Mouse (Mus musculus): ENCODE measurements at regions not wholly inside any gene's neighbourhood (a gene's known extent, or its start where the extent isn't known, plus 50 kb on each side); places are given as distances from the start of the nearest gene placed in this dataset.

DNA sequence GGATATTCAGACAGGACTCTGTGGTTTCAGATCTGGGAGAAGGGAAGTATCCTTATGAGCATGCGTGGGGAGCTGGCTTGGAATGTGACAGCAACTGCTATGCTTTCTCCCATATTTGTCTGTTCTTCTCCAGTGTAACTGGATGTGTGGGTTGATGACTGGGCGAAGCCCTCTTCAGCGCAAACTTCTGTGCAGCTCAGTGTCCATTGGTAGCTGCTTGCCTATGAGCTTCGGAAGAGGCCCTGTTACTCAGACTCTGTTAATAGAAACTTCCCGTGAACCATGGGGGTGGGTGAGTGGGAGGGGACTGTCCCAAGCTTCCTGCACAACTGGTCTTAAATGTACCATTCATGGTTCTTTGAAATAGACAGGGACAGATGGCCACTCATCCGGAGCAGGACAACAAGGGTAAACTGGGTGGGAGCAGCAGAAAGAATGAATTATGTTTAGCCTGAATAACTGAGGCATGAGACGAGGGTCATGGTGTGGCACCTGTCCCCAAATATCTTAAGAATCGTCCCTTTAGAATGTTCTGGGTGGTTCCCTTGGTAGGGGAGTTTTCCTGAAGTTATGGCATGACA lies 141.1 kb upstream of the Plxnc1 start:
- peak in 1 of 2 experiments; percentile 37 for DNase-seq (ENCODE audit: low spot score in 2 of 2)

DNA sequence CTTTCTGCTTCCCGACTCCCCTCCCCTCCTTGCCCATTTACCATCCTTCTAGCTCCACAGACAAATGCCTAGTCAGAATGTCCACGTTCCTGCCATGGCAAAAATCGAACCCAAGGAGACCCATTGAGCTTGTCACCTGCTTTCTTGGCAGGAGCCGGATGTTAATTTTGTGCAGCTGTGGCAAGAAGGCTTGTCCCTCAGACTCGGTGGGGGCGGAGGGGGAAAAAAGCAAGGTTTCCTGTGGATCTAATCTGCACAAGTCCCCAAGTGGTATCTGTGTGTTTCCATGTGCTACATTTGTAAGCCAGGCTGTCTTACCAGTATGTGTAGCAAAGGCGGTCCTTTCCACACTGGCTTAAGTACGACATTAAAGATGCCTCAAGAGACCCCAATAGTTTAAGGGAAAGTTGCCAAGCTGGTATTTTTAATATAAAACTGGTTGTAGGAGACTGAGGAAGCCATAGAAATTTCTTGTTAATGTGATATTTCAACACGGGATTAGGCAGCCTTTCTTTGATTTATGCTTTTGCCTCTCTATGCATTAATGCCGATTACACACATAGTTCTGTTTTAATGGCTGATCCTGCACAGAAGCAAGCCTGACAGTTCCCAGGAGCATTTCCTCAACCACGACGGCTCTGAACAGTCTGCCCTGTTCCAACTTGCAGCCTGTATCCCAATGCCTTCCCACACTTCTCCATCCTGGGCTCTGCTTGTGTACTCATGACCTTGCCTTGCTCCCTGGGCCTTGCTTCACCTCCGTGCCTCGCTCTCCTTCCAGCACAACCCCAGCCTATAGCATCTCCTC lies 138.9 kb upstream of the Plxnc1 start:
- DNase-seq (ENCODE audit: low spot score in 2 of 2): no peak

DNA sequence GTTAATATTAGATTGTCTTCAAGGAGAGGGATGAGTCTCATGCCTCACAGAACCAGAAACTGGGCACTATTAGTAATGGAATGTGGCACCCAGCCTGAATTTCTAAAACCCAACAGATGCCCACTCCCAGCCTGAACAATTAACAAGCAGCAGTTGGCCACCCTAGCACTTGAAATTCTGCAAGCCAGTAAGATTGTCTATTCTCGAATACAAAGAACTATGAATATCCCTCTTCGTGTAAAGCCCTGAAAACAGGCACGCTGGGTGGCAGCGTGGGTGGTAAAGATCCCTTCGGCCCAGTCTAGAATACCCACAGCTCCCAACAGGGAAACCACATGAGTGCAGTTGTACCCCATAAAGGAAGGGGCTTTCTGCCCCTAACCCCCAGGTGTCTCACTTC lies 138.0 kb upstream of the Plxnc1 start:
- peak; percentile 38 to 43 for DNase-seq (ENCODE audit: low spot score in 2 of 2)

DNA sequence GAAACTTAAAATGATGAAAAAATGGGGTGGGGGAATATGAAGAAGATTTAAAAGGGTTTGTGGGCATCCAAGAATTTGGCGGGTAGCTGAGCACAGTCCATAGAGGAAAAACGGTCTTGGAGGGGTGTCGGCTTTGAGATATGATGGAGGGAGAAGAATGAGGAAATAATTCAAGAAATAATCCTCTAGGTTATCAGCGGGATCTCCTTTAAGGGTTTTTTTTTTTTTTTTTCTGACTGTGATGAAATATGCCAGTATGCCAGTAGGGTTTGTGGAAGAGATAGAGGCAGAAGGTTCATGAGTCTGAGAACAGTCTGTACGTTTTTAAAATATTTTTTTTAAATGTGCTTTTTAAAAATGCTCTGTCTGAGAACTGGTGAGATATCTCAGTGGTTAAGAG lies 135.3 kb upstream of the Plxnc1 start:
- DNase-seq (ENCODE audit: low spot score in 2 of 2): no peak

DNA sequence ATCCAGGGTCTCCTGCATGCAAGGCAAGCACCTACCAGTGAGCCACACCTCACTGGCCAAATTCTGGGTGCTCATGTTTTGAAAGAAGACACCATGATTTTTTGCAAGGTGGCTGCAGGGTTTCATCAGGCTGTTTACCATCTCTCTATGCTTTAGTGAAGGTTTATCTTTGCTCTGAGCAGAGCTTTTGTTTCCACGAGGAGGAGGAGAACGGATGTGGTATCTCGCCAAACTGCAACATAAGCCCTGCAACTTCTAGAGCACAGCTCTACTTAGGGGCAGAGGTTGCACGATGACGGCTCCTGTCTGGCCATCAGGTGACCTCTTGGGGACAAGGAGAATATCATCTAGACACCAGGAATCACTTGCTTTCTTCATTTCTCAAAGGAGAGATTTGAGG lies 131.8 kb upstream of the Plxnc1 start:
- no peak for DNase-seq (ENCODE audit: low spot score in 2 of 2)

DNA sequence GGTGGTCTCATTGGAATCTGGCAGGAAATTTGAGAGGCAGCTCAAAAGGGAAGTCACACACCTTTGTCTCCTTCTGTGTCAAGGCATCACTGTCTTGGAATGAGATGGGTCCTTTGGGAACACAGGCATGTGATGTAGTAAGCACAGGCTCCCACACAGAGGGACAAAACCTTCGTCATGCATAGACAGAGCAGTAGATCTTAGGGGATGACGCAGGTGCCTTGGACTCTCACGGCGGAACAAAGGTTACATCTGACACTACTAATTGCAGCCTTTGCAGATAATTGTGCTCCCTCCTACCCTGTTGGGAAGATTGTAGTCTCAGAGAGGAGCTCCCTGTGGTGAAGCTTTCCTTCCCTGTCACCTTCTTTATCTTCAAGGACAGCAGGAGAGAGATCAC lies 131.3 kb upstream of the Plxnc1 start:
- DNase-seq (ENCODE audit: low spot score in 2 of 2): no peak

DNA sequence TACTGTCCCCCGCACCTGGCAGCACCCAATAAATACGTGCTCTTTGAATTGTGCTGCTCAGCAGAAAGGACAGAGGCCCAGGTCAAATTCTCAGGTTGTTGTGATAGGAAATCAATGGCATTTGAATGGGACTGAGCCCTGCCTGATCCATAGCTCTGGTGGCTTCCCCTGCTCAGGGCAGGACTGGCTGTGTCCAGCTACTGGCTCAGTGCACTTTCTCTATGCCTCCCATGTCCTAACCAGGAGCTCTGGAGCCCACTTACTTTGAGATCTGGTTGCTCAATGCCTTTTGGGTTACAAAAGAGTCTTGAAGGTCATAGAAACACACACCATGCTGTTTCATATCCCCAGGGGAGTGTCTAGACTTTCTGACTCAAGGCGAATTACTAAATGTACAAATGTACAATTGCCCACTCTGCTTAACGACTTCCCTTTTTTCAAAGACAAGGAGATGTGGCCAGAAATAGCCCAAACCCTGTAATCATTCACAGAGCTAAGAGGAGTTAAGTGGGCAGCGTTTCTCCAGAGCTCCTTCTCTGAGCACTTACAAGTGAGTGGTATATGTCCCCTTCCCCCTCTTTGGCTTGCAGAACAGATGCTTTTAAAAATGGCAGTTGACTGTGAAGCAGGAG lies 130.4 kb upstream of the Plxnc1 start:
- DNase-seq (ENCODE audit: low spot score in 2 of 2): peak in 1 of 2 experiments; percentile 44

DNA sequence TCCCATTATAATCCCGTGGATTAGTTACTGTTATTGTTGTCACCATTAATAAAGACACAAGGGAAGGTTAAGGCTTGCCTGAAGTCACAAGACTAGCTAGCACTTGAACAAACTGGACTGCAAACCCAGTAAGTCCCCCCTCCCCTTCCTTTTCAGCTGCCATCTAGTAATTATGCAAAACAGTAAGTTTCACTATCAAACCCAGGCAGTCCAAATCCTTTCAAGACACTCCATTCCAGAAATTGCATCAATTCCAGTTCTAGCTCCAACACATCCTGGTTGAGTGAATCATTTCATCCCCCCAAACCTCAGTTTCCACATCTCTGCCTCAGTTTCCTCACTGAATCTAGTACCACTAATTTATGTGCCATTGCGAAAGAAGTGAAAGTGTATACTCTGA lies 129.7 kb upstream of the Plxnc1 start:
- no peak for DNase-seq (ENCODE audit: low spot score in 2 of 2)

DNA sequence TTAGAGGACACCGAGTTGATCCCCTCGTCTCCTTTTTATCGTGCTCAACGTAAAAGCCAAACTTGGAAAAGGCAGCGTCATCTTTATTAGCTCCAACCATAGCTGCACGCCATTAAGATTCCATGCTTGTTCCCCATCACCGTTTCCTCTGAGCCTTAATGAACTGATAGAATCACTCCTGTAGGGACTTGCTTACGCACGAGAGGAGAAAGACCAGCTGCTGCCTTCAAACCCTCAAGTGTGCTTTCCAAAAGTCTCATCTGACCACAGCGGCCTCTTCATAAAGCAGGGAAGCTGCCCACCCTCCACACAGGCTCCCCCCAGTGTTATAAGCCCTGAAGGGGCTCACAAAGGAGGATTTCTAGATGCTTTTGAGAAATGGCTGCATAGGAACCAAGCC lies 123.3 kb upstream of the Plxnc1 start:
- DNase-seq (ENCODE audit: low spot score in 2 of 2): no peak

DNA sequence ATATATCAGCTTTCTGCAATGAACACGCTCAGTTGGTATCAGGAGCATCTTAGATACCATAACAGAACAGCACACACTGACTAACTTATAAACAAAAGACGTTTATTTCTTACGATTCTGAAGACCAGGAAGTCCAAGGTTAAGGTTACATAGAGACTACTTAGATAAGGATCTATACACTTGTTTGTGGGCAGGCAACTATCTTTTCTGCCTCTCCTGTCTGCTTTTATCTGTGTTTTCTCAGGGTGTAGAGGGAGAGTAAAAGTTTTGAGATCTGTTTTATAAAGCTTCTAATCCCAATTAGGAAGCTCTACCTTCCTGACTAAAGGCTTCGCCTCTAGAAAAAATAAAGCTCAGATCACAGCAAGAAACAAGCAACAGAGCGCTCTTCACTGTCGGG lies 122.1 kb upstream of the Plxnc1 start:
- DNase-seq (ENCODE audit: low spot score in 2 of 2): no peak

DNA sequence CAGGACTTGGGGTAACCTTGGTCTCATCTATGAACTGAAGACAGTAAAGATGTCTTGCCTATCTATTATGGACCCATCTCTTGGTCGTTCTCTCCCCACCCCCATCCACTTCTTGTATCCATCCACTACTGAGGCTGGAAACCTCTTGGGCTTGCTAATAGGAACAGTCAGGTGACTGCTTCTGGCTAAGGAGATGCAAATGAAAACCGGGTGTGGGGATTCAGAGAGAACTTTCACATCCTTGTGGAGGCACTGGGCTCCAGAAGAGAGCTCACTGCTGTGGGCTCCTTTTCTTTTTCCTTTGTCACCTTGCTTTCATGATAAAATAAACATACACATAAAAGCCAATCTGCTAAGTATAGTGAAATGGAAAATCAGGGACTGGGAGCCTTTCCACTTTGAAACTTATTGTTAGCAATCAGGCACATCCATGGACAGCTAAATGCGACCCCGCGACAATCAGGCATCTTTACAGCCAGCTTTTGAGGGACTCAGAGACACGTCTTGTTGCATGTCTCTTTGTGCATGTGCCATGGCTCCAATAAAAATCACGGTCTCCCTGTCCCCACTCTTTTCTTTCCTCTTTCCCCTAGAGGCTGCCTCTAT lies 115.0 kb upstream of the Plxnc1 start:
- no peak for DNase-seq (ENCODE audit: low spot score in 2 of 2)

DNA sequence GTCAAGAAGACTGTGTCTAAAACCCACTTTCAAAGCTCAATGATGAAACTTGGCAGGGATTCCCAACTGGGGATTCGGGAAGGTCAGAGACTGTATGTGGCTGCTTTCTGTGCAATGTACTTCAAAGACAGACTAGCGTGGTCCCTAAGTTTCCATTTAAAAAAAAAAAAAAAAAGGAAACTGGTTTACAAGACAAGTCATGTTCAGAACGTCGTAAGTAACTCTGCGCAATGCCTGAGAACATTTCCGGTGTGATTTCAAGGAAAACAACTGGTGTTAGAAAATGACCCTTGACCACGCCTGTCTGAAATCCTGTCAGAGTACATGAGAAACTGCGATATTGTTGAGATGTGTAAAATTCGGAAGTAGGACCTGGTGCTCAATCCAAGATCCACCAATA lies 114.4 kb upstream of the Plxnc1 start:
- DNase-seq (ENCODE audit: low spot score in 2 of 2): no peak

DNA sequence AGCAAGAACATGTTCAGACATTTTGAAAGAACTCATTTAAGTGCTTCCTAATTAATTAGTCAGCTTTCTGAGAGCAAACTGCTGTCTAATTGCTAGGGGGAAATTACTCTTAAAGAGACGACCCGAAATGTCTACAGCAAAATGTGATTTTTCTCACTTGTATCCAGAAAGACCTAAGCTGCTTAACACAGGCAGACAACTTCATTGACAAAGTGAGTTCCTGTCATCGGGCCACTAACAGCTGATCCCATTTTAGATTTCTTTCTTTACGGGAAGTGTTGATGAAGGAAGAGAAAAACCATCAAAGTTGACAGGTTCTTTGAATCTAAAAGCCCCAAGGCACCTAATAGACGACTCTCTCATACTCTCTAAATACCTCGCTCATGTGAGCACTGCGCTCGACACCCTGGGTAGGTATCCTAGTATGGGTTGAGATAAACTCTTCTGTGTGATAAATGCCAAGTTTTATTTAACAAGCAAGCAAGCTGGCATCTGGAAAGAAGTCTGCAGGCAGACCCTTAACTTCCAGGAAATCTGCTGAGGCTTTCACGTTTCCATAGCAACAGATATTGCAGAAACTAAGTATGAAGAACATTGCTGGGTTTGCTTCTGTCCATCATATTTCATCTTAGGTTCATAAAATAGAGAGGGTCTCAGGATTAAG lies 112.5 kb upstream of the Plxnc1 start:
- DNase-seq (ENCODE audit: low spot score in 2 of 2): no peak

DNA sequence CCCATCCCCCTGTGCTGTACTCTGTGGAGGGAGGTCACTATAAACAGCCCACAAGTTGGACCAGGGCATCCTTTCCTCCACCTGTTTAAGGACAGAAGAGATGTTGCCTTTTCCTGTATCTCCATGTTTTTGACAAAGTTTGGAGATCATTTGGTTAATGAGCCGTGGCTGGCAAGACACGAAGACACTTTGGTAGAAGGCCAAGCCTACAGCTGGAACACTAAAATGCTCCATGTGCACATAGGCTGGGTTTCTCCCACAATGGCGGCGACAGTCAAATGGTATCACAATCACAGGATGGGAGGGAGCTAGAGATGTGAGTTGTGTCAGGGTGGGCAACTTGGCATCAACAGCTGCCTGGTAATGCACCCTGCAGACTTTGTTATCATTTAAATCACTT lies 111.9 kb upstream of the Plxnc1 start:
- DNase-seq (ENCODE audit: low spot score in 2 of 2): no peak

DNA sequence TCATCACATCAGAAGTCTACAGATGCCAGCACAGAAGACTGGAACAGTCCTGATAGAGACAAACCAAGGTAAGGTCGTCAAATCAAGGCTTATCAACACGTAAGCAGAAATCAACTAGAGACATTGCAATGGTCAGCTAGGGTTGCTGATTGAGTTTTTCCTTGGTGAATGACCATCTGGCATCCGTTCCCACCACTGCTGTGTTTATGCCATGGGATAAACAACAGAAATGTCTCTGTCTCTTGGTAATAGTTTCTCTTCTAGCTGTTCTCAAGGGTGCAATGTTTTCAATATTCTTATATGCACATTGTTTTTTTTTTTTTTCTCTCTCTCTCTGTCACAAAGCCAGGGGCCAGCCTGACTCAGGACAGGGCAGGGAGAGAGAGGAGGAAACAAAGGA lies 110.2 kb upstream of the Plxnc1 start:
- DNase-seq (ENCODE audit: low spot score in 2 of 2): no peak

DNA sequence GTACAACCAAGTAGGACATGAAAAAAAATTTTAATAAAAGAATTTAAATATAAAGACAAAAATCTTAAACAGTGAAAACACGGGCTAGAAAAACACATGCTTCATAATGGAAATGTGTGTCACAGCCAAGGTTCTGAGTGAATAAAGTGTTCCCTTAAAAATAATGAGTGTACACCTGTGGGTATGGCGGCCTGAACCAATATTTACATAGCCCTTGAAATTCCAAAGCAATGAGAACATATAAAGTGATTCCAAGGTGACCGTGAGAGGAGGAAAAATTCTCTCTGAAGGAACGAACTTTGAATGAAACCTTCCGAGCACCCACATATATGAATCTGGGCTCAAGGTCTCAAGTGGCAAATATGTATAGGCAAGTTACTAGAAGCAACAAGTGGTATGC lies 104.2 kb upstream of the Plxnc1 start:
- no peak for DNase-seq (ENCODE audit: low spot score in 2 of 2)

DNA sequence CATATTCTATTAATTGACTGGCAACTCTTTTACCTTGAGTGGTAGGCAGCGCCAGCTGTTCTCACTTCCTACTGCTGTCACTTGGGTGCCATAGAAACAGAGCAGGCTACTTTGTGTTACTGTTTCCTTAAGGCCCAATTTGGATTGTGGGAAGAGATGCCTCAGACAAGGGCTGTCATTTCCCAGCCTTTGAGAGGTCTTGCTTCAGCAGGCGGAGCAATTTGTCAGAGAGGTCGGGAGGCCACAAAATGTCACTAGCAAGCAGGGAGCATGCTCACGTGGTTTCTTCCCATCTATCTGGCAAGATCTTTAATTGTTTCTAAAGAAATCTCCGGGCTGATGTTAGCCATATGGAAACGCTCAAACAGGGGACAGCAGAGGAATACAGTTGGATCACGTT lies 99.3 kb upstream of the Plxnc1 start:
- DNase-seq (ENCODE audit: low spot score in 2 of 2): peak; percentile 42 to 45

DNA sequence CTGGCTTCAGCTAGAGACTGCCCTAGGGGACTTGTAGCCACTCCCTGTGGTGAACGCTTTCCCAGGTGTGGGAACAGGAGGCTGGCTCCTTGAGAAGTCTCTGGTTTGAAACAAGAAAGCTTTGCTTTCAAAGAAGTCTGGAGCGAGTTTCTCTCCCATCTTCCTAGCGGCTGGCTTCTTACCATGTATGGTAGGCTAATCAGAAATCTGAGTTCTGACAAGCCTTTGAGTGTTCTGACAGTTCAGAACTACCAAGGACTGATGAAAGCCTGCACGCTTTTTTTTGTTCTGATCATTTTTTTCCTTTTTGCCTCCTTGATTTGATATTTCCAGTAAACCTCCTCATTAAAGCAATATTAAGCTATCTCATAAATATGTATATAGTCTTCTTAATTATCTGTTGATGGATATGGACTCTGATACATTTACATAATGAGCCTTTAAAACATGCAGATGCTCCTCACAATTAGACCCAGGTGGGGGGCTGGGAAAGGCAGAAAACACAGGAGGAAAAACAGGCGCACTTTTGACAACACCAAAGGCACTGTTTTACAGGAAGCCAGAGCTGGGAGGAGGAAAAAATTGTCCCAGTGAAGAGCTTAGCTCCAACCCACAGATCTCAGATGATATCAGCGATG lies 95.7 kb upstream of the Plxnc1 start:
- no peak for DNase-seq (ENCODE audit: low spot score in 2 of 2)

DNA sequence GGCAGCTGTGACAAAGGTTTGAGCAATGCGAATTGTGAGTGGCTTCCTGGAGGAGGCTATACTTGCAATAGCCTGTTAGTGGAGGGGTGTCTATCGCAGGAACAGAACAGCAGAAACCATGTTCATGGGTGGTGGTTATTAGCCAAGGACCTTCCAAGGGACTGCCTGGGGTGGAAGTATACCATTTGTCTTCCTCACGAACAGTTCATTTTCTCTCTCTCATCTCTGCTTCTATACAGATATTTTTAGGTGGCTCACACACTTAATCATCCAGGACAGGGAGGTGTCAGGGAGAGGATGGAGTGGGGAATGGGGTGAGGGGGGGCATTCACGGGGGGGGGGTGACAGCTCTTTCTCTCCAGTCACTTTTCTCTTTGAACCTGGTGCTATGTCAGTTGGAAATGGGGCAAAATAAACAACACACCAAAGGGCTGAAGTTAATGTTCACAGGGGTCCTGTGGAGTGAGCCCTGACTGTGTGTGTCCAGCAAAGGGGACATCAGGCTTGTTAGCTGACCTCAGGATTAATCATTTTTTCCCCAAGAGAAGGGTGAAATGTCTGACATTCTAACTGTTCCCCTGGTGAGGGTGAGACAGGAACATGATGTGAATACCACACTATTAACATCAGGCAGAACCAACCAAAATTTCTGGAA lies 91.5 kb upstream of the Plxnc1 start:
- DNase-seq (ENCODE audit: low spot score in 2 of 2): no peak

DNA sequence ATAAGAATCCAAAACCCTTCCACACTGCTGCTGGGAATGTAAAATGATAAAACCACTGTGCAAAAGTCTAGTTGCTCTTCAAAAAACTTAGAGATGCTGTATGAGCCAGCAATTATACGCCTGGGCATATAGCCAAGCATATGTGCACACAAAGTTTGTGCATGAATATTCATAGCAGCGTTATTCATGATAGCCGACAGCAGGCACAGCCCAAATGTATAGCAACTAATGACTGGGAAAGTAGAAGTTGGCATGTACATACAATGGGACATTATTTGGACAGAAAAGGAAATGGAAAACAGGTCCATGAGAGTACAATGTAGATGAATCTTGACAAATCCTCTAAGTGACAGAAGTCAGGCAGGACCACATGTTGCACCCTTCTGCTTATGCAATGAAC lies 90.7 kb upstream of the Plxnc1 start:
- DNase-seq (ENCODE audit: low spot score in 2 of 2): peak; percentile 27 to 48

DNA sequence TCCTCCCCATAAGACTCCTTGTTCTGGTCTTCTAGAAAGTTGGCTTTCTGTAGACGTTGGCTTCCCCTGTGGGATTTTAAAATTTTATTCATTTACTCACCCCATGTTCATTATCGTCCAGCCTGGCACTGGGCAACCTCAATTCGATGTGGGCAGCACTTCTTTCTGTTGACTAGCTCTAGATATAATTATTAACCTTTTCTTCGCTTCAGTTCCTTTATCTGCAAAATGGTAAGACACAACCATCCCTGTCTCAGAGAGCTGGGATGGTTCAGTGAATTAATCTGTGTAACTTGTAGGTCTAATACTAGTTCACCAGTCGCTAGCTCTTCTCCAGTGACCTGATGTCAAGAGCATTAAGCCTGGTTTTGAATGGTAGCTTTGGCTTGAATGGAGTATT lies 89.9 kb upstream of the Plxnc1 start:
- DNase-seq (ENCODE audit: low spot score in 2 of 2): no peak

Measured in right cerebral cortex, postnatal 36 days (tissue).